Mouse (Mus musculus) limb, embryonic 11.5 days (tissue): ENCODE results near the gene Kbtbd13. TPM values are rescaled to one million over a fixed set of nuclear protein-coding genes. Genes with fewer than 3 reads are reported as not detected.

Experiments
- ATAC-seq: fragments of 200-750 bp; cut with Nextera tagmentation; 2 replicates; pipeline ENCODE4 v1.8.0; 2017; ENCODE audit warnings: low read depth; ENCODE audit not compliant: insufficient number of reproducible peaks, low FRiP score, low TSS enrichment
- DNase-seq: peaks from one replicate; pipeline ENCODE4 v3.0.0-alpha.2; 2015; ENCODE audit warnings: low spot score
- H3K27ac ChIP-seq: fragments of 300-500 bp; sonication (generic); replicated peaks from 2 replicates; pipeline ENCODE4 v1.5.1; 2014; ENCODE audit warnings: low read depth, mild to moderate bottlenecking, low read length
- H3K27me3 ChIP-seq: fragments of 300-500 bp; sonication (generic); 2 replicates; pipeline ENCODE4 v1.6.1; 2014; ENCODE audit warnings: mild to moderate bottlenecking, low read length, mixed read lengths; ENCODE audit not compliant: control insufficient read depth, insufficient read depth
- H3K36me3 ChIP-seq: fragments of 300-500 bp; sonication (generic); 2 replicates; pipeline ENCODE4 v1.6.1; 2014; ENCODE audit warnings: mild to moderate bottlenecking, low read length, moderate library complexity, mixed read lengths; ENCODE audit not compliant: control insufficient read depth, insufficient read depth
- H3K4me1 ChIP-seq: fragments of 300-500 bp; sonication (generic); 2 replicates; pipeline ENCODE4 v1.6.1; 2014; ENCODE audit warnings: low read length, mixed read lengths; ENCODE audit not compliant: control insufficient read depth, insufficient read depth
- H3K4me2 ChIP-seq: fragments of 300-500 bp; sonication (generic); 2 replicates; pipeline ENCODE4 v1.6.1; 2014; ENCODE audit warnings: low read depth, mild to moderate bottlenecking, moderate library complexity; ENCODE audit not compliant: severe bottlenecking
- H3K4me3 ChIP-seq: fragments of 300-500 bp; sonication (generic); 2 replicates; pipeline ENCODE4 v1.5.1; 2014; ENCODE audit warnings: low read depth, low read length
- H3K9ac ChIP-seq: fragments of 300-500 bp; sonication (generic); 2 replicates; pipeline ENCODE4 v1.6.1; 2014; ENCODE audit warnings: mild to moderate bottlenecking, low read length
- H3K9me3 ChIP-seq: fragments of 300-500 bp; sonication (generic); 2 replicates; pipeline ENCODE4 v1.6.1; 2016; ENCODE audit warnings: low read length; ENCODE audit not compliant: control insufficient read depth
- WGBS: fragments of 180-500 bp; shearing (Covaris S2); extraction: QIAGEN DNeasy Blood & Tissue Kit; methylation state at CpG from one replicate; pipeline ENCODE4 v1.1.7; 2014; 5-methylcytosine and 5-hydroxymethylcytosine counted together
- polyA plus RNA-seq: library from polyadenylated mRNA; unstranded; fragments of >200 nt; fragmentation: Nextera tagmentation; extraction: Ambion mirVana; gene quantifications from 2 replicates; pipeline ENCODE4 v1.2.1, GENCODE M21; 2014

Gene Kbtbd13
- polyA plus RNA-seq, 1 experiment from 2014 or later, result 0.64 TPM

- Histone ChIP-seq H3K4me3 (no peak overlapping the region), H3K27ac (no peak overlapping the region), H3K36me3 (no peaks in the 10 kb centered on the region; the same call in 1 of the 2 replicates), H3K4me2 (no peak overlapping the region), H3K4me1 (0 out of 2 replicates have a peak, but pooled peaks cover 3% of the 10 kb centered on the region), H3K9ac (no peak overlapping the region), H3K27me3 (no peaks in the 10 kb centered on the region), H3K9me3 (no peaks in the 10 kb centered on the region)
- 79% methylated on average over 4 of the region's 4 CpGs for WGBS
- ATAC-seq (no peak), DNase-seq (no peak)
These were observed 19.0 kb downstream of the Kbtbd13 start for GRCm38 (mm10) chr9:65372449-65372848.

GRCm38 (mm10) chr9:65371756-65372155 is 19.7 kb downstream of the Kbtbd13 start:
- Histone ChIP-seq H3K4me2 (no peak overlapping the region), H3K4me3 (no peak overlapping the region), H3K27me3 (no peaks in the 10 kb centered on the region), H3K4me1 (0 out of 2 replicates have a peak, but pooled peaks cover 3% of the 10 kb centered on the region), H3K27ac (no peak overlapping the region), H3K9ac (no peak overlapping the region), H3K36me3 (no peaks in the 10 kb centered on the region; the same call in 1 of the 2 replicates), H3K9me3 (no peaks in the 10 kb centered on the region)
- no peak for DNase-seq
- WGBS, result 76% methylated on average over 24 of the region's 24 CpGs
- no peak for ATAC-seq

GRCm38 (mm10) chr9:65365721-65366120 is 25.7 kb downstream of the Kbtbd13 start:
- H3K27me3 ChIP-seq, result no peaks in the 10 kb centered on the region
- no peaks in the 10 kb centered on the region for H3K4me1 ChIP-seq
- H3K36me3 ChIP-seq, result no peaks in the 10 kb centered on the region
- H3K27ac ChIP-seq, result no peak overlapping the region
- 93% methylated on average over 7 of the region's 7 CpGs for WGBS
- ATAC-seq (no peak), DNase-seq (no peak)
- no peak overlapping the region for H3K4me3 ChIP-seq
- no peak overlapping the region for H3K4me2 ChIP-seq
- H3K9me3 ChIP-seq, result no peaks in the 10 kb centered on the region
- H3K9ac ChIP-seq, result no peak overlapping the region

- Histone ChIP-seq H3K27ac (no peak overlapping the region), H3K36me3 (0 out of 2 replicates have a peak, but pooled peaks cover under 1% of the 10 kb centered on the region), H3K9me3 (no peaks in the 10 kb centered on the region), H3K4me3 (no peak overlapping the region), H3K9ac (no peak overlapping the region), H3K4me2 (no peak overlapping the region), H3K4me1 (no peaks in the 10 kb centered on the region), H3K27me3 (no peaks in the 10 kb centered on the region)
- ATAC-seq (no peak), DNase-seq (no peak)
- WGBS, result 40% methylated on average over 9 of the region's 9 CpGs
These were observed 27.8 kb downstream of the Kbtbd13 start for GRCm38 (mm10) chr9:65363684-65364083.

GRCm38 (mm10) chr9:65360641-65361448 is 30.6 kb downstream of the Kbtbd13 start, which contains the start of gene Ubap1l:
Gene Ubap1l, plus strand, starts transcription at chr9:65361041.
- Histone ChIP-seq H3K9ac (no peak within 1 kb of the TSS), H3K27me3 (no peaks in the 10 kb centered on the region), H3K27ac (no peak within 1 kb of the TSS), H3K9me3 (no peaks in the 10 kb centered on the region), H3K4me2 (no peak within 1 kb of the TSS), H3K4me1 (no peaks in the 10 kb centered on the region), H3K36me3 (0 out of 2 replicates have a peak, but pooled peaks cover 2% of the 10 kb centered on the region), H3K4me3 (no peak within 1 kb of the TSS)
- DNase-seq (no peak), ATAC-seq (no peak)
- WGBS, result 94% methylated on average over 16 of the region's 16 CpGs

GRCm38 (mm10) chr9:65358956-65359480 is 32.4 kb downstream of the Kbtbd13 start:
- ATAC-seq (no peak), DNase-seq (no peak)
- Histone ChIP-seq H3K4me3 (no peak overlapping the region), H3K4me2 (no peak overlapping the region), H3K4me1 (no peaks in the 10 kb centered on the region), H3K27ac (no peak overlapping the region), H3K9me3 (no peaks in the 10 kb centered on the region), H3K36me3 (peaks cover 6% of the 10 kb centered on the region; the same call in 1 of the 2 replicates), H3K9ac (no peak overlapping the region), H3K27me3 (no peaks in the 10 kb centered on the region)
- WGBS, result 90% methylated on average over 1 of the region's 1 CpGs

GRCm38 (mm10) chr9:65356971-65357370 is 34.5 kb downstream of the Kbtbd13 start:
- Histone ChIP-seq H3K4me3 (no peak overlapping the region), H3K9ac (no peak overlapping the region), H3K4me2 (no peak overlapping the region), H3K9me3 (no peaks in the 10 kb centered on the region), H3K27me3 (no peaks in the 10 kb centered on the region), H3K27ac (no peak overlapping the region), H3K36me3 (peaks cover 6% of the 10 kb centered on the region; the same call in 1 of the 2 replicates), H3K4me1 (no peaks in the 10 kb centered on the region)
- WGBS, result 93% methylated on average over 2 of the region's 2 CpGs
- ATAC-seq (no peak), DNase-seq (no peak)

GRCm38 (mm10) chr9:65356561-65356960 is 34.9 kb downstream of the Kbtbd13 start:
- Histone ChIP-seq H3K4me3 (no peak overlapping the region), H3K27ac (no peak overlapping the region), H3K9me3 (no peaks in the 10 kb centered on the region), H3K4me1 (no peaks in the 10 kb centered on the region), H3K27me3 (no peaks in the 10 kb centered on the region), H3K4me2 (no peak overlapping the region), H3K36me3 (peaks cover 6% of the 10 kb centered on the region; the same call in 1 of the 2 replicates), H3K9ac (no peak overlapping the region)
- ATAC-seq (no peak), DNase-seq (no peak)
- WGBS, result 91% methylated on average over 7 of the region's 7 CpGs
